Mouse (Mus musculus) R1 (cell line): ENCODE measurements at regions not wholly inside any gene's neighbourhood (a gene's known extent, or its start where the extent isn't known, plus 50 kb on each side); places are given as distances from the start of the nearest gene placed in this dataset.

Source experiments
- DNase-seq: peaks from one replicate; pipeline ENCODE4 v3.0.0-alpha.2; 2018; ENCODE audit warnings: low read depth, low spot score

GRCm38 (mm10) chr19:52048378-52048978 lies 215.6 kb upstream of the Ins1 start:
- no peak for DNase-seq

- no peak for DNase-seq
Observed at GRCm38 (mm10) chr19:52068806-52069205, 195.3 kb upstream of the Ins1 start.

- no peak for DNase-seq
Observed at GRCm38 (mm10) chr19:52069919-52070528, 194.1 kb upstream of the Ins1 start.

GRCm38 (mm10) chr19:52071234-52071633 lies 192.9 kb upstream of the Ins1 start:
- DNase-seq = no peak

GRCm38 (mm10) chr19:52079020-52079419 lies 185.1 kb upstream of the Ins1 start:
- DNase-seq = peak; percentile 49

GRCm38 (mm10) chr19:52112398-52112797 lies 151.7 kb upstream of the Ins1 start:
- no peak for DNase-seq
